Mouse (Mus musculus): ENCODE measurements around the gene Spag16.

DNA sequence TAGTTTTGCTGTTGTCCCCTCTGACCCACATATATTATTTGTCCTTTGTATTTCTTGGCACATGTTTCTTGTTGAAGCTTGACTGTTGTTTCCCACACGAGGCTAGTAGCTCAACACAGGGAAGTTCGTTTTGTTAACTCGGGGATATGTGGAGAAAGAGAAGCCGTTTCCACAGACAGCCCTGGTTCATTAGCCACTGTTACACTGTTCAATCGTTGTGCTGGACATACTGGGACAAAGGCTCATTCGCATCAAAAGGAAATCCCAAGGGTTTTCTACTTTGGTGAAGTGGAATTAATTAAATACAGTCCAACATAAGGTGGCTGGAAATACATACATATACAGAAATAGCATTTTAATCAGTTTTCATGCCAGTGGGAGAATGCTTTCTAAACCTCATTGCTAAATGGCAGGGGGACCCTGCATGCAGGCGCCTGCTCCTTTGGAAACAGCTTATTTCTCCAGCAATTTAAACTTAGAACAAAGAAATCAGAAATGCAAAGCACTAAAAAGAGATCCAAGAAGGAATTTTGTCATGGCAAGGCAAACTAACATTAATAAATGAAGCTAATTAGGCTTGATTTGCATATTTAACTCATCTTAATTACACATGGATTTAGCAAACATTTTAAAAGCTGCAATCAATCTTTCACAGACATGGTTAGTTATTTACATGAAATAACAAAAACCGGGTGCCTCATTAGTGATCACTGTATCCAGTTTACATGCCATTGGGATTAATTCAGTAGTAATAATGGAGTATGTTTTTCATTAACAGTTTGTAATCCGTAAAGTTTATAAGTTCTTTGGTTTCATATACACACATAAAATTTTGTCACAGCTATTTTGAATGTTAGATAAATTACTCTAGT lies 615.7 kb downstream of the Spag16 start:
- no peak for TF ChIP-seq CTCF (IDR thresholded peaks at IDR 0.05; ENCODE audit: extremely low read depth, insufficient read depth, low read length)
- TF ChIP-seq POLR2A (IDR thresholded peaks at IDR 0.05; ENCODE audit: extremely low read depth, insufficient read depth, low read length) = no peak
